ENCODE assay signal across 30 mouse cellular contexts in genomic region chrX:42545076-42545475, GRCm38 (mm10). TPM values are rescaled to one million over a fixed set of nuclear protein-coding genes. Genes with fewer than 3 reads are reported as not detected.
A peak's percentile ranks its signal among the peaks of the same experiment; 100 is the strongest.
DNase-seq lines count a peak whose midpoint lies in the region; ATAC-seq and TF ChIP-seq lines count a peak whose summit lies in the region.
"Had no signal": no experiment of that assay in that cellular context is flagged by ENCODE, and none has a peak within 500 bp of the region (broad histone marks: within the 10 kb centered on the region; RNA-seq: fewer than 3 reads in every experiment).

No protein-coding gene starts in this region.

- ATAC-seq in common myeloid progenitor, adult 5-6 weeks (replicated peaks; ENCODE audit: low read depth, poor library complexity, severe bottlenecking) = peak; percentile 63
- ATAC-seq in granulocyte monocyte progenitor cell, adult 5-6 weeks (replicated peaks; ENCODE audit: poor library complexity, severe bottlenecking) = peak; percentile 35
- no peak for ATAC-seq in intestine, embryonic 16.5 days
- ATAC-seq: activated CD4-positive, CD25-positive, alpha-beta regulatory T cell, adult 4 months; CD4-positive, CD25-positive, alpha-beta regulatory T cell, adult 4 months; Patski had no signal

- H3K4me2 ChIP-seq in intestine, embryonic 16.5 days (ENCODE audit: low read depth, low read length) = no peak overlapping the region

- no peak for TF ChIP-seq POLR2A in MEL (IDR thresholded peaks at IDR 0.05; ENCODE audit: control insufficient read depth in 1 of 2, insufficient read depth in 1 of 2, low read depth in 1 of 2, low read length in 2 of 2, poor library complexity in 1 of 2)

- no peaks in the 10 kb centered on the region for H3K9me3 ChIP-seq in MEL (replicated peaks; ENCODE audit: insufficient read depth, low read length)
- no peaks in the 10 kb centered on the region for H3K9me3 ChIP-seq in intestine, embryonic 16.5 days (ENCODE audit: control insufficient read depth, low read length)
- H3K9me3 ChIP-seq: G1E had no signal

- H3K27me3 ChIP-seq in MEL (ENCODE audit: control insufficient read depth in 1 of 2, insufficient read depth in 2 of 2, low read length in 2 of 2) = no peaks in the 10 kb centered on the region
- no peaks in the 10 kb centered on the region for H3K27me3 ChIP-seq in intestine, embryonic 16.5 days (replicated peaks; ENCODE audit: control insufficient read depth, insufficient read depth, low read length)
- H3K27me3 ChIP-seq: CH12.LX had no signal

- H3K9ac ChIP-seq in MEL (ENCODE audit: control insufficient read depth, low read depth, low read length, poor library complexity, severe bottlenecking) = no peak overlapping the region
- no peak overlapping the region for H3K9ac ChIP-seq in intestine, embryonic 16.5 days (ENCODE audit: low read depth, low read length)

- no peak for TF ChIP-seq RAD21 in MEL (IDR thresholded peaks at IDR 0.05; ENCODE audit: low read depth, low read length)

- peak; percentile 10 for DNase-seq in MEL (ENCODE audit: low read depth, low spot score)
- DNase-seq in MEL-GATA-1-ER (ENCODE audit: extremely low read depth, low read depth) = peak; percentile 19
- no peak for DNase-seq in heart, postnatal 25 days (ENCODE audit: low spot score)
- no peak for DNase-seq in kidney, adult 9 months
- DNase-seq in adrenal gland, adult (ENCODE audit: inconsistent age in 2 of 2, low spot score in 1 of 2) = no peak
- DNase-seq: adrenal gland, adult 2 months; adrenal gland, adult 8-10 months; adrenal gland, postnatal 10 days; adrenal gland, postnatal 14 days; adrenal gland, postnatal 25 days; adrenal gland, postnatal 36 days; B cell, adult 2 months; cerebellum, adult 11 months; cerebellum, adult 11-12 months; cerebellum, adult 18-20 months; cerebellum, adult 2 months; cerebellum, adult 8-10 months had no signal

- no peaks in the 10 kb centered on the region for H3K79me2 ChIP-seq in MEL (ENCODE audit: control insufficient read depth, insufficient read depth, low read length, poor library complexity)

- no peaks in the 10 kb centered on the region for H3K36me3 ChIP-seq in MEL (ENCODE audit: control insufficient read depth in 1 of 2, insufficient read depth in 2 of 2, low read length in 2 of 2)
- H3K36me3 ChIP-seq in intestine, embryonic 16.5 days (ENCODE audit: control insufficient read depth, insufficient read depth, low read length) = no peaks in the 10 kb centered on the region
- H3K36me3 ChIP-seq: G1E had no signal

- H3K27ac ChIP-seq in MEL (ENCODE audit: control insufficient read depth, low read depth, low read length) = no peak overlapping the region
- H3K27ac ChIP-seq in intestine, embryonic 16.5 days (ENCODE audit: low read length) = no peak overlapping the region

- no peak for TF ChIP-seq CTCF in MEL (IDR thresholded peaks at IDR 0.05 in 2 of 3, conservative IDR thresholded peaks at IDR 0.05 in 1 of 3; ENCODE audit: control insufficient read depth in 1 of 3, insufficient read depth in 1 of 3, low read depth in 2 of 3, low read length in 3 of 3, poor library complexity in 1 of 3, severe bottlenecking in 1 of 3)

- no peak for TF ChIP-seq EP300 in MEL (IDR thresholded peaks at IDR 0.05; ENCODE audit: low read depth in 1 of 2, low read length in 2 of 2)

- H3K4me3 ChIP-seq in MEL (ENCODE audit: control insufficient read depth in 1 of 2, insufficient read depth in 1 of 2, low read depth in 2 of 2, low read length in 2 of 2) = no peak overlapping the region
- no peak overlapping the region for H3K4me3 ChIP-seq in intestine, embryonic 16.5 days (ENCODE audit: low read length)

- no peaks in the 10 kb centered on the region; a peak in 1 of 4 replicates for H3K4me1 ChIP-seq in MEL (ENCODE audit: control insufficient read depth in 1 of 2, insufficient read depth in 2 of 2, low read length in 2 of 2)
- no peaks in the 10 kb centered on the region for H3K4me1 ChIP-seq in intestine, embryonic 16.5 days (ENCODE audit: control insufficient read depth, insufficient read depth, low read length)

- intact Hi-C loops in heart, postnatal 25 days (cut with DNase I) = no loop called here

- 87% methylated on average over 1 of the region's 1 CpGs for WGBS in intestine, embryonic 16.5 days

TF ChIP-seq in MEL, 35 proteins besides CTCF, POLR2A, EP300 and RAD21:
- no peak for TF ChIP-seq ZMIZ1 (IDR thresholded peaks at IDR 0.05; ENCODE audit: low read depth, low read length)
- TF ChIP-seq MAFK (IDR thresholded peaks at IDR 0.05; ENCODE audit: borderline replicate concordance, low read depth, low read length) = no peak
- TF ChIP-seq MYB (IDR thresholded peaks at IDR 0.05; ENCODE audit: low read depth, low read length) = no peak
- TF ChIP-seq E2F4 (IDR thresholded peaks at IDR 0.05; ENCODE audit: borderline replicate concordance, low read depth, low read length) = no peak
- TF ChIP-seq NRF1 (IDR thresholded peaks at IDR 0.05; ENCODE audit: insufficient read depth, low read depth, low read length, poor library complexity, severe bottlenecking) = no peak
- no peak for TF ChIP-seq GABPA (IDR thresholded peaks at IDR 0.05; ENCODE audit: low read depth, low read length)
- TF ChIP-seq JUND (IDR thresholded peaks at IDR 0.05; ENCODE audit: low read depth, low read length) = no peak
- TF ChIP-seq SIN3A (IDR thresholded peaks at IDR 0.05; ENCODE audit: low read length) = no peak
- no peak for TF ChIP-seq MAX (IDR thresholded peaks at IDR 0.05; ENCODE audit: low read length)
- no peak for TF ChIP-seq ETS1 (IDR thresholded peaks at IDR 0.05; ENCODE audit: low read depth, low read length)
- TF ChIP-seq TCF12 (IDR thresholded peaks at IDR 0.05; ENCODE audit: low read depth, low read length) = no peak
- no peak for TF ChIP-seq NELFE (IDR thresholded peaks at IDR 0.05; ENCODE audit: low read depth, low read length)
- TF ChIP-seq USF2 (IDR thresholded peaks at IDR 0.05; ENCODE audit: borderline replicate concordance in 1 of 2, insufficient read depth in 1 of 2, low read depth in 1 of 2, low read length in 2 of 2) = no peak
- TF ChIP-seq TAL1 (IDR thresholded peaks at IDR 0.05; ENCODE audit: low read length) = no peak
TF ChIP-seq in MEL: peak in this region for 0.

RNA-seq across cellular contexts. Expression of gene Sh2d1a, which starts 42.8 kb away (rescaled TPM):
- not detected in 2 replicates for total RNA-seq in MEL (2012; rRNA removed)
- not detected for polyA plus RNA-seq in MEL (2012; ENCODE audit: insufficient read depth in 1 of 2, insufficient read length in 2 of 2, low read depth in 1 of 2, low replicate concordance in 2 of 2, missing spikeins in 1 of 2)
- not detected in 2 replicates for total RNA-seq in common myeloid progenitor, adult 5-6 weeks (2017)
- total RNA-seq in granulocyte monocyte progenitor cell, adult 5-6 weeks (2014; fragmentation: Nextera tagmentation) = not detected in 2 replicates
- not detected in 2 replicates for total RNA-seq in granulocyte monocyte progenitor cell, adult 5-6 weeks (2017)
- 0.17 TPM in 1 of 2 replicates, not detected in the other for polyA plus RNA-seq in intestine, embryonic 16.5 days (2015; fragmentation: Nextera tagmentation; extraction: Ambion mirVana)
- not detected for total RNA-seq in heart, postnatal 25 days (2021)
- total RNA-seq: adrenal gland, adult 18-20 months; adrenal gland, adult 2 months; adrenal gland, adult 8-10 months; adrenal gland, postnatal 25 days; adrenal gland, postnatal 36 days; adrenal gland, postnatal 4 days; CH12.LX; ES-E14; G1E had no signal
- polyA plus RNA-seq: adrenal gland, adult 2 months; C2C12; G1E; Patski had no signal

RNA-seq across cellular contexts. Expression of gene Tex13c2, which starts 55.6 kb away (rescaled TPM):
- total RNA-seq in MEL (2012; rRNA removed) = not detected in 2 replicates
- not detected for polyA plus RNA-seq in MEL (2012; ENCODE audit: insufficient read depth in 1 of 2, insufficient read length in 2 of 2, low read depth in 1 of 2, low replicate concordance in 2 of 2, missing spikeins in 1 of 2)
- not detected in 2 replicates for total RNA-seq in common myeloid progenitor, adult 5-6 weeks (2017)
- total RNA-seq in granulocyte monocyte progenitor cell, adult 5-6 weeks (2014; fragmentation: Nextera tagmentation) = not detected in 2 replicates
- total RNA-seq in granulocyte monocyte progenitor cell, adult 5-6 weeks (2017) = not detected in 2 replicates
- polyA plus RNA-seq in intestine, embryonic 16.5 days (2015; fragmentation: Nextera tagmentation; extraction: Ambion mirVana) = not detected in 2 replicates
- not detected for total RNA-seq in heart, postnatal 25 days (2021)
- total RNA-seq: adrenal gland, adult 18-20 months; adrenal gland, adult 2 months; adrenal gland, adult 8-10 months; adrenal gland, postnatal 10 days; adrenal gland, postnatal 14 days; adrenal gland, postnatal 25 days; adrenal gland, postnatal 36 days; adrenal gland, postnatal 4 days; CH12.LX; G1E had no signal
- polyA plus RNA-seq: adrenal gland, adult 2 months; brain, embryonic 14.5 days; C2C12; cerebellum, adult 2 months; G1E; Patski had no signal

Comparison
In these comparisons a context has a peak if more than half of its experiments do, and no peak if none do; other contexts are left out.
1. DNase-seq: peak in MEL (single experiment) and MEL-GATA-1-ER (single experiment); none in heart, postnatal 25 days (single experiment), kidney, adult 9 months (single experiment) and adrenal gland, adult (0 of 2).